Mouse (Mus musculus) neural tube, embryonic 14.5 days (tissue): ENCODE data around the gene Krt82. TPM values are rescaled to one million over a fixed set of nuclear protein-coding genes. Genes with fewer than 3 reads are reported as not detected.

ENCODE experiments used
- ATAC-seq: fragments of 200-750 bp; cut with Nextera tagmentation; 2 replicates; pipeline ENCODE4 v1.8.0; 2017; ENCODE audit warnings: low read depth, mild to moderate bottlenecking, moderate TSS enrichment, moderate library complexity
- H3K27ac ChIP-seq: fragments of 300-500 bp; sonication (generic); 2 replicates; pipeline ENCODE4 v1.5.1; 2014; ENCODE audit warnings: low read depth, mild to moderate bottlenecking, control low read depth, low read length, moderate library complexity, mixed read lengths
- H3K27me3 ChIP-seq: fragments of 300-500 bp; sonication (generic); 2 replicates; pipeline ENCODE4 v1.6.1; 2014; ENCODE audit warnings: low read length; ENCODE audit not compliant: control insufficient read depth, insufficient read depth
- H3K36me3 ChIP-seq: fragments of 300-500 bp; sonication (generic); 2 replicates; pipeline ENCODE4 v1.6.1; 2014; ENCODE audit warnings: low read length, mixed read lengths; ENCODE audit not compliant: control insufficient read depth, insufficient read depth
- H3K4me1 ChIP-seq: fragments of 300-500 bp; sonication (generic); 2 replicates; pipeline ENCODE4 v1.6.1; 2014; ENCODE audit warnings: low read length; ENCODE audit not compliant: control insufficient read depth, insufficient read depth
- H3K4me2 ChIP-seq: fragments of 300-500 bp; sonication (generic); 2 replicates; pipeline ENCODE4 v1.6.1; 2014; ENCODE audit warnings: mild to moderate bottlenecking, low read depth, low read length, control low read depth
- H3K4me3 ChIP-seq: fragments of 300-500 bp; sonication (generic); 2 replicates; pipeline ENCODE4 v1.5.1; 2014; ENCODE audit warnings: low read depth, low read length, control low read depth, mixed read lengths
- H3K9ac ChIP-seq: fragments of 300-500 bp; sonication (generic); replicated peaks from 2 replicates; pipeline ENCODE4 v1.6.1; 2014; ENCODE audit warnings: low read depth, mild to moderate bottlenecking, control low read depth, low read length, mixed read lengths
- H3K9me3 ChIP-seq: fragments of 300-500 bp; sonication (generic); 2 replicates; pipeline ENCODE4 v1.6.1; 2016; ENCODE audit warnings: low read length; ENCODE audit not compliant: control insufficient read depth
- WGBS: fragments of 180-500 bp; shearing (Covaris S2); extraction: QIAGEN DNeasy Blood & Tissue Kit; methylation state at CpG from one replicate; pipeline ENCODE4 v1.1.7; 2014; 5-methylcytosine and 5-hydroxymethylcytosine counted together
- microRNA-seq: library from miRNA; unstranded; fragments of <30 nt; microRNA quantifications from one replicate; pipeline ENCODE4, GENCODE M21; 2016
- polyA plus RNA-seq: library from polyadenylated mRNA; unstranded; fragments of >200 nt; fragmentation: Nextera tagmentation; extraction: Ambion mirVana; gene quantifications from 2 replicates; pipeline ENCODE4 v1.2.1, GENCODE M21; 2014

Gene Krt82
- polyA plus RNA-seq, 1 experiment from 2014 or later, result not detected

DNA sequence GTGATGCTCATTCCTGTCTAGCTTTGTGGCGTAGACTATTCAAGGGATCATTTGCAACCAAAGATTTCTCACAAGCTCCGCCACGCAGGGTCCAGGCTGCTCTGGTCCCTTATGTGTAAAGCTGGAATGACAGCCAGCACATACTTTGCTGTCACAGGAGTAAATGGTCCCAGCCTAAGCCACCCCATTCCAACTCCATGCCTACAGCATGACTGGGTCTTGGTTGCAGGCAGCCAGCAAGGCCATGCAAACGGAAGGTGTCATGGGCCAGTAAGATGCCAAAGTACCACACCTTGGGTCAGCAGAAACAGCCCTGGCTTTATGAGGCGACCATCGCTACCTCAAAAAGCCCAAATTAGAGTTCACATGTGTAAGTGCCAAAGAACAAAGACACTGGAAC is 56.8 kb downstream of the Krt82 start:
- no peaks in the 10 kb centered on the region for H3K9me3 ChIP-seq
- H3K4me2 ChIP-seq, result no peak overlapping the region
- no peak overlapping the region for H3K27ac ChIP-seq
- H3K4me3 ChIP-seq, result no peak overlapping the region
- no peaks in the 10 kb centered on the region for H3K36me3 ChIP-seq
- H3K9ac ChIP-seq, result no peak overlapping the region
- 93% methylated on average over 6 of the region's 6 CpGs for WGBS
- no peaks in the 10 kb centered on the region for H3K27me3 ChIP-seq
- no peaks in the 10 kb centered on the region for H3K4me1 ChIP-seq
- no peak for ATAC-seq

- Histone ChIP-seq H3K9me3 (no peaks in the 10 kb centered on the region), H3K9ac (no peak overlapping the region), H3K4me1 (no peaks in the 10 kb centered on the region), H3K36me3 (no peaks in the 10 kb centered on the region), H3K27me3 (no peaks in the 10 kb centered on the region), H3K27ac (no peak overlapping the region), H3K4me2 (no peak overlapping the region), H3K4me3 (no peak overlapping the region)
- no peak for ATAC-seq
- 59% methylated on average over 8 of the region's 8 CpGs for WGBS
Observed at GRCm38 (mm10) chr15:101492718-101493117, 57.7 kb downstream of the Krt82 start.

DNA sequence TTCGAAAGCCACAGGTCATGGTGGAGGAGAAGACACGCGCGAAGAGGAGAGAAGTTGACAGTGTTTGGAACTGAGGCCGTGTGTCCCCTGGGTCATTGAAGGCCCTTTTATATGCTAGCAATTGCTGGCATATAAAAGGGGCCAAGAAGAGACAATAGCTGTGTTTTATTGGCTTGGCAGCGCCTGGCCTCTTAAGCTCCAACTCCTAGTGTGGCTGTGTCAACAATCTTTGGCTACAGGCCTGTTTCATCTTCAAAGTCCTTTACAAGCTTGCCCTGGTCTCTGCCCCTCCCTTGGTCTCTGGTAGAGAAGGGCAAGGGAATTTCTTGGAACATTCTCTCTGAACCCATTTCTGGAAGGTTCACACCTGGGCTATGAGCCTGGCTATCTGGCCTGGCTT is 59.0 kb downstream of the Krt82 start, which contains the start of gene Krt83:
Gene Krt83, minus strand, starts transcription at position 82 of the 400 bp plus-strand sequence.
- ATAC-seq, result no peak
- Histone ChIP-seq H3K9me3 (no peaks in the 10 kb centered on the region), H3K4me1 (no peaks in the 10 kb centered on the region), H3K4me3 (no peak within 1 kb of the TSS), H3K27me3 (no peaks in the 10 kb centered on the region), H3K4me2 (no peak within 1 kb of the TSS), H3K9ac (no peak within 1 kb of the TSS), H3K27ac (no peak within 1 kb of the TSS), H3K36me3 (no peaks in the 10 kb centered on the region)
- WGBS, result 24% methylated on average over 6 of the region's 6 CpGs

Small RNA genes within 50 kb of the gene (microRNA-seq; reads per million reads assigned to microRNA genes)
- not detected for gene Gm44393
- not detected for gene Gm44460

Other genes starting within 250 kb of the Krt82 start
- 0.08 and 0.28 TPM in 2 replicates for gene Krt80, start 180.5 kb downstream of the Krt82 start, polyA plus RNA-seq
- 0.10 and 0.33 TPM in 2 replicates for gene Krt7, start 139.6 kb downstream of the Krt82 start, polyA plus RNA-seq
- 0.19 and 0.40 TPM in 2 replicates for gene Krt87, start 111.9 kb downstream of the Krt82 start, polyA plus RNA-seq
- not detected in 2 replicates for gene Krt88, start 102.9 kb downstream of the Krt82 start, polyA plus RNA-seq
- 0.17 TPM in 1 of 2 replicates, not detected in the other for gene Krt81, start 86.9 kb downstream of the Krt82 start, polyA plus RNA-seq
- not detected in 2 replicates for gene Krt86, start 77.2 kb downstream of the Krt82 start, polyA plus RNA-seq
- gene Krt83, start 59.2 kb downstream of the Krt82 start, polyA plus RNA-seq, result not detected in 2 replicates
- 0.29 TPM in 1 of 2 replicates, not detected in the other for gene Gm49425, start 33.4 kb downstream of the Krt82 start, polyA plus RNA-seq
- gene Krt84, start 17.8 kb downstream of the Krt82 start, polyA plus RNA-seq, result 0.11 TPM in 1 of 2 replicates, not detected in the other
- 0.13 TPM in 2 replicates for gene Krt90, start 12.3 kb upstream of the Krt82 start, polyA plus RNA-seq
- gene Krt75, start 23.2 kb upstream of the Krt82 start, polyA plus RNA-seq, result 0.08 TPM in 1 of 2 replicates, not detected in the other
- gene Gm5414, start 77.5 kb upstream of the Krt82 start, polyA plus RNA-seq, result not detected in 2 replicates
- gene Gm5478, start 96.7 kb upstream of the Krt82 start, polyA plus RNA-seq, result not detected in 2 replicates
- not detected in 2 replicates for gene Krt6b, start 129.6 kb upstream of the Krt82 start, polyA plus RNA-seq
- gene Krt6a, start 143.6 kb upstream of the Krt82 start, polyA plus RNA-seq, result not detected in 2 replicates
- gene Krt5, start 162.2 kb upstream of the Krt82 start, polyA plus RNA-seq, result not detected in 2 replicates
- 0.27 and 0.48 TPM in 2 replicates for gene Krt71, start 192.4 kb upstream of the Krt82 start, polyA plus RNA-seq
- not detected in 2 replicates for gene Krt72, start 235.8 kb upstream of the Krt82 start, polyA plus RNA-seq